Mouse (Mus musculus): ENCODE results near the gene Insig1. TPM values are rescaled to one million over a fixed set of nuclear protein-coding genes. Genes with fewer than 3 reads are reported as not detected.
A peak's percentile ranks its signal among the peaks of the same experiment; 100 is the strongest.

Gene Insig1
- polyA plus RNA-seq (2012; rRNA removed) (48.7 and 54.9 TPM in 2 replicates), polyA plus RNA-seq (2014; fragmentation: Nextera tagmentation; extraction: Ambion mirVana) (47.4 and 61.6 TPM in 2 replicates)

DNA sequence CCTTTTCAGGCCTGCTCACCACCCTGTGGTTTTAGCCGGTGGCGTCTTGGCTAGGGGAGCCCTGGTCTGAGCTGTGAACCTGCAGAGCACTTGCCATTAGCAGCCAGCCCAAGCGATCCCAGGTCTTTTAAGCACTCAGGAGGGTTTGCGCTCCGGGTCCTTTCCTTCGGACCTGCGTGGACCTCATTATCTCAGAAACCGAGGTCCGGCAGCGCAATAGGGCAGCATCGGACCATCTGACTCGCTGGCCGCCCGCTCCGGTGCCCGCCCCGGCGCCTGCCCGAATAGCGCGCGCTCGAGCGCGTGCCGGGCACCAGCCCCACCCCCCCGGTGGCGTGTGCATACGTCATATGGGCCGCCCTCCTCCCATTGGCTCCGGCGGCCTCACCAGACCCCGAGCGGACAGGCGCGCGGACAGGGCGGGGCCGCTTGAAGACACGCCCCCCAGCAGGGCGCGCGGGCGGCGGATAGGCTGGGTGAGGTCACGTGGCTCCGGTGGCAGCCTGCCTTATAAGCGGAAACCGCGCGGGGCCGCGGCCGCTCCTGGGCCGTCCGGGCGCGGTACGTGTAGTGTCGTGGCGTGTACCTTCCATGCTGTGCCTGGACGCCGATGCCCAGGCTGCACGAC, at the start of gene Insig1:
Gene Insig1 (plus strand): TSS at position 536 of the 628 bp plus-strand sequence.
- peaks cover 14% of the 10 kb centered on the region for H3K4me1 ChIP-seq (ENCODE audit: control insufficient read depth, insufficient read depth, low read length)
- H3K27me3 ChIP-seq (ENCODE audit: control insufficient read depth, insufficient read depth, low read length): no peaks in the 10 kb centered on the region
- H3K9me3 ChIP-seq (ENCODE audit: control insufficient read depth, low read length): no peaks in the 10 kb centered on the region
- ATAC-seq (ENCODE audit: low FRiP score, low read depth) (peak; percentile 97), DNase-seq (ENCODE audit: low spot score) (peak; percentile 95)
- peak within 1 kb of the TSS; percentile 74 for H3K4me2 ChIP-seq (replicated peaks; ENCODE audit: low read depth, low read length, severe bottlenecking)
- peak within 1 kb of the TSS; percentile 76 for H3K9ac ChIP-seq (ENCODE audit: low read depth, low read length, severe bottlenecking)
- WGBS: 0% methylated on average over 29 of the region's 64 CpGs
- peaks cover 23% of the 10 kb centered on the region for H3K36me3 ChIP-seq (ENCODE audit: control insufficient read depth, insufficient read depth, low read length)
- TF ChIP-seq POLR2A (IDR thresholded peaks at IDR 0.05; ENCODE audit: borderline replicate concordance, extremely low read depth, insufficient read depth, insufficient read length): peak; percentile 99
- peak within 1 kb of the TSS; percentile 84 for H3K27ac ChIP-seq (replicated peaks; ENCODE audit: low read depth, low read length)
- peak within 1 kb of the TSS; percentile 86 for H3K4me3 ChIP-seq (replicated peaks; ENCODE audit: low read length)

- Histone ChIP-seq H3K4me2 (replicated peaks; ENCODE audit: low read depth, low read length, severe bottlenecking) (no peak overlapping the region), H3K27me3 (ENCODE audit: control insufficient read depth, insufficient read depth, low read length) (no peaks in the 10 kb centered on the region), H3K27ac (replicated peaks; ENCODE audit: low read depth, low read length) (no peak overlapping the region), H3K9ac (ENCODE audit: low read depth, low read length, severe bottlenecking) (no peak overlapping the region), H3K4me3 (replicated peaks; ENCODE audit: low read length) (no peak overlapping the region), H3K36me3 (ENCODE audit: control insufficient read depth, insufficient read depth, low read length) (no peaks in the 10 kb centered on the region), H3K4me1 (ENCODE audit: control insufficient read depth, insufficient read depth, low read length) (no peaks in the 10 kb centered on the region), H3K9me3 (ENCODE audit: control insufficient read depth, low read length) (no peaks in the 10 kb centered on the region)
- ATAC-seq (ENCODE audit: low FRiP score, low read depth): no peak
- WGBS: 29% methylated on average over 2 of the region's 2 CpGs
- TF ChIP-seq POLR2A (IDR thresholded peaks at IDR 0.05; ENCODE audit: borderline replicate concordance, extremely low read depth, insufficient read depth, insufficient read length): no peak
- no peak for DNase-seq (ENCODE audit: low spot score)
Measured at GRCm38 (mm10) chr5:28023452-28023851, 47.7 kb upstream of the Insig1 start.

DNA sequence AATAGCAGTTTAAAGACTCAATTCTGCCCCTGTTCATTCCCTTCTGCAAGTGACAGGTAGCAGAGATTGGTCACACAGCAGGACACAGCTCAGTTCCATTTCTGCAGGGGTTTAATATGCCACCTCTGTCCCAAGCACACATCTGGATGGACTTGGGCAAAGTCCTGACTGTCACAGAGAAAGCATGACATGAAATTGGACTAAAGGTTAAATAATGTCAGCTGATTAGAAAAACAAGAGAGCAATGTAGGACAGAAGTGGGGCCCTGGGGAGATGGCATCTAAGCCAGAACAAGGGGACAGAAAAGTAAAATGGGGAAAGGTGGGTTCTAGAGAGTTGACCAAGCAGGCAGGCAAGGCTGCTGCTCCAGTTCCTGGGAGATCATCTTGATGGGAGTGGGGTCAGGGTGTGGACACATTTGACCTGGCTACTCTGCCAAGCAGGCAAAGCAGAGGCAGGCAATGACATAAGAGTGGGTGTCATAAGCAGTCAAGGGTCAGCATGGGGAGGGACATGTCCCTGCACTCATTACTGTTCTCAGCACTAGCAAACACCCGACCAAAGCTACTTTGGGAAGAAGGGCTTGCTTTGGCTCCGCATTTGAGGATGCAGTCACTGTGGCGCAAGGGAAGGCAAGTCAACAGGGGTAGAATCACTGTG, 39.5 kb upstream of the Insig1 start:
- no peak overlapping the region for H3K27ac ChIP-seq (replicated peaks; ENCODE audit: low read depth, low read length)
- WGBS: 89% methylated on average over 3 of the region's 3 CpGs
- DNase-seq (ENCODE audit: low spot score): no peak
- no peak for TF ChIP-seq POLR2A (IDR thresholded peaks at IDR 0.05; ENCODE audit: borderline replicate concordance, extremely low read depth, insufficient read depth, insufficient read length)
- H3K36me3 ChIP-seq (ENCODE audit: control insufficient read depth, insufficient read depth, low read length): no peaks in the 10 kb centered on the region
- H3K9ac ChIP-seq (ENCODE audit: low read depth, low read length, severe bottlenecking): no peak overlapping the region
- H3K4me2 ChIP-seq (replicated peaks; ENCODE audit: low read depth, low read length, severe bottlenecking): no peak overlapping the region
- no peak for ATAC-seq (ENCODE audit: low FRiP score, low read depth)
- no peak overlapping the region for H3K4me3 ChIP-seq (replicated peaks; ENCODE audit: low read length)
- no peaks in the 10 kb centered on the region for H3K27me3 ChIP-seq (ENCODE audit: control insufficient read depth, insufficient read depth, low read length)
- H3K9me3 ChIP-seq (ENCODE audit: control insufficient read depth, low read length): no peaks in the 10 kb centered on the region
- H3K4me1 ChIP-seq (ENCODE audit: control insufficient read depth, insufficient read depth, low read length): no peaks in the 10 kb centered on the region

- Histone ChIP-seq H3K4me3 (replicated peaks; ENCODE audit: low read length) (no peak overlapping the region), H3K9me3 (ENCODE audit: control insufficient read depth, low read length) (no peaks in the 10 kb centered on the region), H3K4me2 (replicated peaks; ENCODE audit: low read depth, low read length, severe bottlenecking) (no peak overlapping the region), H3K36me3 (ENCODE audit: control insufficient read depth, insufficient read depth, low read length) (no peaks in the 10 kb centered on the region), H3K27me3 (ENCODE audit: control insufficient read depth, insufficient read depth, low read length) (no peaks in the 10 kb centered on the region), H3K4me1 (ENCODE audit: control insufficient read depth, insufficient read depth, low read length) (no peaks in the 10 kb centered on the region), H3K9ac (ENCODE audit: low read depth, low read length, severe bottlenecking) (no peak overlapping the region), H3K27ac (replicated peaks; ENCODE audit: low read depth, low read length) (no peak overlapping the region)
- DNase-seq (ENCODE audit: low spot score) (no peak), ATAC-seq (ENCODE audit: low FRiP score, low read depth) (no peak)
- no peak for TF ChIP-seq POLR2A (IDR thresholded peaks at IDR 0.05; ENCODE audit: borderline replicate concordance, extremely low read depth, insufficient read depth, insufficient read length)
- WGBS: 81% methylated on average over 10 of the region's 10 CpGs
Measured at GRCm38 (mm10) chr5:28032866-28033265, 38.3 kb upstream of the Insig1 start.

DNA sequence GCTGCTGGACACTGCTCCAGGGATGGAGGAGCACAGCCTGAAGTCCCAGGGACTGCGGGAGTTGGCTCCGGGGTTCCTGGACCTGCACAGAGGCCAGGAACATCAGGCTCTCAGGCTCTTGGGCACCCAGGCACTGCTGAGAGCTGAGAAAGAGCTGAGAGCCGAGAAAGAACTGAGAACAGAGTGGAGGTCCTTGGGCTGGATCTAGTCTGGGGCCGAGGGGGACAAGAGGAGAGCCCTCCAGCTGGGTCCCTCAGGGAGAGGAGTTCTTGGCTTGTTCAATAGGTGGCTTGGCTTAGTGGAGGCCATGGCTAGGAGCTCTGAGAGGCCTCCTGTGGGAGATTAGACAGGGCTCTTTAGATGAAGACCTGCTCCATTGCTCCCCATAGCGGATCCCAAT, 37.9 kb upstream of the Insig1 start:
- Histone ChIP-seq H3K4me3 (replicated peaks; ENCODE audit: low read length) (no peak overlapping the region), H3K27ac (replicated peaks; ENCODE audit: low read depth, low read length) (no peak overlapping the region), H3K9ac (ENCODE audit: low read depth, low read length, severe bottlenecking) (no peak overlapping the region), H3K27me3 (ENCODE audit: control insufficient read depth, insufficient read depth, low read length) (no peaks in the 10 kb centered on the region), H3K9me3 (ENCODE audit: control insufficient read depth, low read length) (no peaks in the 10 kb centered on the region), H3K4me1 (ENCODE audit: control insufficient read depth, insufficient read depth, low read length) (0 out of 2 replicates have a peak, but pooled peaks cover 3% of the 10 kb centered on the region), H3K4me2 (replicated peaks; ENCODE audit: low read depth, low read length, severe bottlenecking) (no peak overlapping the region), H3K36me3 (ENCODE audit: control insufficient read depth, insufficient read depth, low read length) (no peaks in the 10 kb centered on the region)
- TF ChIP-seq POLR2A (IDR thresholded peaks at IDR 0.05; ENCODE audit: borderline replicate concordance, extremely low read depth, insufficient read depth, insufficient read length): no peak
- ATAC-seq (ENCODE audit: low FRiP score, low read depth) (no peak), DNase-seq (ENCODE audit: low spot score) (no peak)
- WGBS: 88% methylated on average over 5 of the region's 5 CpGs

All from limb, embryonic 14.5 days (tissue).